Mouse (Mus musculus): ENCODE measurements at regions not wholly inside any gene's neighbourhood (a gene's known extent, or its start where the extent isn't known, plus 50 kb on each side); places are given as distances from the start of the nearest gene placed in this dataset.

DNA sequence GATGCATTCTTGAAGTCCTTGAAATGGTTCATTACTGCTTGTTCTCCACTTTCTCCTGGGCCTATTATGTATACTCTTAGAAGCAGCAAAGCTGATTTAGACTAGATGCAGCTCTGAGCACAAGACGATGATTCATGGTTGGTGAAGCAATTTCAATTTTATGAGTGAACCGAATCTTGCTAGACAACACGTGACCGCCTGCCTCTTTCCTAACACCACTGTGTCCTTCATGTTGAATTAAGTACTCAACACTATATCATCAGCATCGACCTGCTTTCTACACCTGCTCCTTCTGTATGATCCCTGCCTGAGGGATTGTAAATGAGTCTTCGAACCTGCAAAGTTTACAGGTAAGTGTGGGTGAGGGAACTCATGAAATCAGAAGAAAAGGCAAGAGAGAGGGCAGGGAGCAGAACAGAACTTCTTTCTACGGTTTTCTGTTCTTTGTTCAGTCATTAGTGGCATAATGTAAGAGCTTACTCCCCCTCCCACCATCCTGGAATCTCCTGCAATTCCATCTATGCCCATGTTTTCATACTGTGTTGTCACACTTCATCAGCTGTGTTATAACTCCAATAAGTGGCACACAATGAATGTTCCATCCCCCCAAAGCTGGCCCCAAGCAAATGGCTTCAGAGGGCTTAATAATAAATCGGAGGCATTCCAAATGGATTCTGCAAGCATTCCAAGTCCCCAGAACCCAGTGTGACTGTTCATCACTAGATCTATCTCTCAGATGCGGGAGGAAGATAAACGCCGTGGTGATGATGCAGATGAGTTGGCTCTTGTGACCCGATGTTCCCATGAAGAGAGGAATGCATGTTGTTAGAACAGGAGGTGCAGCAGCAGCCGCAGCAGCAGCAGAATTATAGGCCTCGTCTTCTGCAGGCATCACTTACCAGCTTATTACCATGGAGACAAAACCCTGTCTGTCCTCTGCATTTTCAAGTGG, 224.2 kb upstream of the Serp2 start:
- no peak for DNase-seq

GRCm38 (mm10) chr14:76778541-76779399, 222.1 kb upstream of the Serp2 start:
- no peak for DNase-seq

GRCm38 (mm10) chr14:76775387-76775924, 218.8 kb upstream of the Serp2 start:
- no peak for DNase-seq

DNA sequence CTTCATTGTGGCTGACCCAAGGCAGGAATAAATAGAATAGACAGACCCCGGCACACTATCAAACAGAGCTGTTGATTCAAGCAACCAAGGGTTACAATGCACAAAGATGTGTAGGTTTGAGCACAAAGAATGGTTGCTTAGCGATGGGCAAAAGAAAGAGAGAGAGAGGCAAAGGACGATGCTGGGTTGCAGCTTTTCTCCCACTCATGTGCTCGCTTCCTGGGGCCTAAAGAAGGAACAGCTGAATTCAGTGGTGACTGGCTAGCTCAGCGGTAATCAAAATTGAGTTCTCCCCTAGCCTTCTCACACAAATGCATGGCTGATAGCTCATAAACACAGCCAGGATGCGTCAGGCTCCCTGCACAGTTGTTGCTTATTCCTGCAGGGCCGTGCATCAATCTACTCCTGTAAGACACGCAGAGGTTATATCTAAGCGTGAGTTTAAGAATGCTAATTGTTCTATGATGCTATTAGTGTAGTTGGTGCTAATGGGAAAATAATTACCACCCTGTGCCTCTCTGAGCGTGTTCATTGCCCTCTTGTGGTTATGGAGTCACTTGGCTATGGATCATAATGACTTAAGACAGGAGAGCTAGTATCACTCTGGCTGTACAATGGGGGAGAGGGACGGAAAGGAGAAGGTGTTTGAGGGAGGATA, 216.2 kb upstream of the Serp2 start:
- DNase-seq, result no peak

DNA sequence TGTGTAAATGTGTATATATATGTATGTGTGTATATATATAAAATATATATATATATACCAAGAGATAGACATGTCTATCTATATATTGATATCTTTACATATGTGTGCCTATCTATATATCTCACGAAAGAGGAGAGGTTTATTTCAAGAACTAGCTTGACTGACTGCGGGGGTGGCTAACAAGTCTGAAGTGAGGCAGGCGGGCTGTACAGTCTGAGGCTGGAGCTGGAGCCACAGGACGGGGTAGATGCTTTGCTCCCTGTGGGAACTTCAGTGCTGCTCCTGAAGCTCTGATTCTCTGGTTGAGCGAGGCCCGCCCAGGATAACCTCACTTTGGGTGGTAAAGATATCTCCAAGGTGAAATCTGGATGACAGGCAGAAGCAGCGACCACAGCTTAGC, 213.4 kb upstream of the Serp2 start:
- DNase-seq, result no peak

DNA sequence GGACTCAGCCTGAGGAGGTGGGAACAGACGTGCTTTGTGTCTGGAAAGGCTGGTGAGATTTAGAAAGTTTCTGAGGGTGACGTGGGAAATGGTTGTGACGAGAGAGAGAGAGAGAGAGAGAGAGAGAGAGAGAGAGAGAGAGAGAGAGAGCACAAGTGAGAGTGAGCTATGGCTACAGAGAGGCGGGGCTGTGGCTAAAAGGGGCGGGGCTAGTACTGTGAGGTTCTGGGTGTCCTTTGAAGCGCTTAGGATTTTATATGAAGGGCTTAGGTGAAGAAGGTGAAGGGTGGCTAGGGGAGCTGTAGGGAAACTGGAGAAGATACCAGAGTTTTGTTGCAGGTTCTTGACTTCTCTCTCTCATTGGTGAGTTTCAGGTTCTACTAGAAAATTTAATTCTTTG, 210.6 kb upstream of the Serp2 start:
- DNase-seq, result no peak

DNA sequence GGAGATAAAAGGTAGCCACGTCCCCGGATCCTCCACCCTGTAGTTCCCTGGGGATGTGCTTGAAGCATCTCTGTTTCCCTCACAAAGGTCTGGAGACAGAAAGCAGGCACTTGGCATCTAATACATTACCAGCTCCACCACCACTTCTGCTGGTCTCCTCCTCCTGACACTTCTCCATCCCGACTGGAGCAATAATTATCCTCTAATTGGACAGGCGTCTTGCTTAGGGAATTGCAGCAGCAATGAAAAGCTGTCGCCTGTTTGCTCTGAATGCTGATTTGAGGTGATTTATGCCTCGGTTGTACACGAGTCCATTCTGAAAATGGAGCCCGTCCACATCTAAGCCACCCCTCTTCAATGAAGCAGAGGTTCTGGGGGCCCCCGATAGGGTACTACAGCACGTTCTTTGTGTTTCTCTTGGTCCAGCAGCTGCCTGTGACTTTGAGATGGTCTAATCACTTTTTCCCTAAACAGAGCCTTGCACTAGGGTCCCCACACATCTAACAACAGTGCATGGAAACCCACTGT, 209.6 kb upstream of the Serp2 start:
- DNase-seq, result peak; percentile 40 to 42

GRCm38 (mm10) chr14:76765094-76765504, 208.4 kb upstream of the Serp2 start:
- DNase-seq, result peak; percentile 66 to 67

DNA sequence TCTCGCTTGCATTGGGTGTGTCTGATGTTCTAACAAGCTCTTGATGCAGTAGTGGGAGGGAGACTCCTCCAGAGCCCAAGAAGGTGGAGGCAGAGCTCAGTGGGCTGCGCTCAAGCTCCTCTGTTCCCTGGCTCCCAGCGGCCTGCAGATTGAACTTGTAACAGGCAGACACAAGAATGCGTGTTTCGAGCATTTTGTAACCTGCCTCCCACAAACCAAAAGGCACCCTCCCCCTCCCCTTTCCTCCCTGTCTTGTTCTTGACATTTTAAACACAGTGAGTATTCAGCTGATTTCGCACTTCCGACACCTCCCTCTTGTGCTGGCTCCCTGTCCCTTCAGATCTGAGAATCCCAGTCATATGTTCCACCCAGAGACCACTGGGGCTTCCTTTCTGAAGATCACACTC, 207.7 kb upstream of the Serp2 start:
- DNase-seq, result no peak

- no peak for DNase-seq
These were observed 206.8 kb upstream of the Serp2 start for GRCm38 (mm10) chr14:76763539-76763938.

DNA sequence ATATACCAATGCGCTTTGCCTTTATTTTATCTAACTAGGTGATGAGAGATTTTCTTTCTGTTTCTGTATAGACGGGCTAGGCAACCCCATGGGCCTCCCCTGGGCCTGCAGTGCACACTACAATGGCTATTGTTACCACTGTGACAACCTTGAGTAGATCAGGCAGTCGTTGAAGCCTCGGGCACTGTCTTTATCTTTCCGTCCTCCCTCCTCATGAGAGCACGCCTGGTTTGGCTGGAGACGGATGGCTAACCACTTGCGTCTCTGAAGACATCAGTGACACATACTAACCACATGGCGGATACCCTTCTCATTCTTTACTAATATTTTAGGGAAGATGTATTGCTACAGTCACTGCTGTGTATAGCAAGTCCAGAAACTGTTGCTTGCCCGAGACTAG, 206.1 kb upstream of the Serp2 start:
- no peak for DNase-seq

GRCm38 (mm10) chr14:76761691-76762090, 205.0 kb upstream of the Serp2 start:
- no peak for DNase-seq

GRCm38 (mm10) chr14:76761274-76761673, 204.6 kb upstream of the Serp2 start:
- DNase-seq, result no peak

GRCm38 (mm10) chr14:76760509-76761023, 203.9 kb upstream of the Serp2 start:
- DNase-seq, result no peak

DNA sequence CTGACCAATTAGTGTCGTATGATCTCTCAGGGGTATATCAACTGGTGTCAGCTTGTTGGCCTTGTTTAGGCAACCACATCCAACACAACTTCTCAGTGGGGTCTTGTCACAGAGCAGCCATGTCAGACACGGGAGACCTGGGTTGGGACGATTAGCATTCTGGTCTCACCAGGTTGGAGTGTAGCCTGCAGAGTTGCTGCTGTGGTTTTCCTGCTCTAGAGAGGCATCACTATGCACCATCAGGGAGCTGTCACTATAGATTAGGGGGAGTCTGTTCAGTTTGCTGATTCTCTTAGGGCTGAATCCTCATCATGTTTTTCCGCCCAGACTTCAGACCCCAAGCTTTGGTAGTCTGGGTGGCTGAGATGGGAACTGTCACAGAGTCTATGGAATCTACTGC, 202.7 kb upstream of the Serp2 start:
- DNase-seq, result no peak

DNA sequence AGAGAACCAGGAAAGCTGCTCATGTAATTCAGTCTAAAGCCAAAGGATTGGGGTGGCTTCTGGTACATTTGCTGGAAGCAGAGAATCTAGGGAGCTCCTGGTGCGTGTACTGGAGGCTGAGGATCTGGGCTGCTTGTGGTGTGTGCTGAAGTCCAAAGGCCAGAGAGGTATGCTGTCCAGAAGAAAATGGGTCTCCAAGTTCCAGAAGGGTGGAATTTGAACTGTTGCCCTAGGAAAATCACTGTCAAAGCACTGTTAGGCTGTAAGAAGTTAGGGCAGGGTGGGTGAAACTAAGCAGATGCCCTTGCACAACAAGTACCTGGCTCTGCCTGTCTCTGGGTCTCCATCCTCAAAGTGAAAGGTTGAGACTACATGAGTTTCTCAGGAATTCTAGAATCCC, 201.9 kb upstream of the Serp2 start:
- DNase-seq, result no peak

- no peak for DNase-seq
These were observed 199.1 kb upstream of the Serp2 start for GRCm38 (mm10) chr14:76755591-76756376.

DNA sequence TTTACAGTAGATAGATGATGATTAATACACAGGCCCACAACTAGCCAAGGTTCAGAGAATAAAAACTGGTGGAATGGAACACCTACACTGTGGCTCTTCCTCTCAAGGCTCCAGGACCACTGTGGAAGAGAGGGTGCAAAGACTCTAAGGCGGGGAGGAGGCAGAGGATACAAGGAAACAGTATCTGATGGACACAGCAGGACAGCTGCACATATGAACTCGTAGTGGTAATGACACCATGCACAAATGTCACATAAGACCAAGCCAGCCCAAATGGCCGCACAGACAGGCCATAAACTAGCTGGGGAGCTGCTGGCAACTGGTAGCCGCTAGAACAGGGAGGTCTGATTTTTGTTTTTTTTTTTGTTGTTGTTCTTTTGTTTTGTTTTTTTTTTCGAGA, 197.0 kb upstream of the Serp2 start:
- no peak for DNase-seq

GRCm38 (mm10) chr14:76749178-76749577, 192.5 kb upstream of the Serp2 start:
- DNase-seq, result peak; percentile 87 to 89

DNA sequence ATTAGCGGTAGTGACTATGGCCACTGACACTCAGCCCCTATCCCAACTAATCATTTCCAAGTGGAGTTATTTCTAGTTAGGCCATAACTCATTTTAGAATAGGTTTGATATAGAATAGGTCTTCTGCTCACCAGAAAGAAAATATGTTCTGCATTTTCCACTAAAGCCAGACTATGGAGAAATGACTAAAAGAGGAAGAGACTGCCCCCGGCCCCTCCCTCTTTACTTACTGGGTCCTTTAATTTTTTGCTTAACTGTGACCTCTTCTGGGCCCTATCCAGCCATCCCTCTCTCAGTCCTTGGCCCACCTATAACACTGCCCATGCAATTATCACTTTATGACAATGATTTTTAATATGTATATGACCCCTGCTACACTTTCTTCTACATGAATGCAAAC, 192.0 kb upstream of the Serp2 start:
- peak in 1 of 2 experiments; percentile 42 for DNase-seq

DNA sequence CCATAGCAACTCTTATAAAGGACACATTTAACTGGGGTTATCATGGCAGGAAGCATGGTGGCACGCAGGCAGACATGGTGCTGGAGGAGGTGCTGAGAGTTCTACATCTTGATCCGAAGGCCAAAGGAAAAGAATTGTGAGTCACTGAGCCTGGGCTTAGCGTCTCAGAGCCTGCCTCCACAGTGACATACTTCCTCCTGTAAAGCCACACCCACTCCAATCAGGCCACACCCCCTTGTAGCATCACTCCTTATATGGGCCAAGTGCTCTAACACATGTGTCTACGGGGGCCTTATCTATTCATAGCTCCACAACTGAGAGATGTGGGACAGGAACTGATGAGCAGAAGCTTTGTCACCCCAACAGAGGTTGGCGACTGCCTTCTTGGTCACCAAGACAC, 191.1 kb upstream of the Serp2 start:
- no peak for DNase-seq

- DNase-seq, result no peak
These were observed 189.6 kb upstream of the Serp2 start for GRCm38 (mm10) chr14:76746282-76746681.
